Mouse (Mus musculus): Measurements from ENCODE around the gene Gja6.

DNA sequence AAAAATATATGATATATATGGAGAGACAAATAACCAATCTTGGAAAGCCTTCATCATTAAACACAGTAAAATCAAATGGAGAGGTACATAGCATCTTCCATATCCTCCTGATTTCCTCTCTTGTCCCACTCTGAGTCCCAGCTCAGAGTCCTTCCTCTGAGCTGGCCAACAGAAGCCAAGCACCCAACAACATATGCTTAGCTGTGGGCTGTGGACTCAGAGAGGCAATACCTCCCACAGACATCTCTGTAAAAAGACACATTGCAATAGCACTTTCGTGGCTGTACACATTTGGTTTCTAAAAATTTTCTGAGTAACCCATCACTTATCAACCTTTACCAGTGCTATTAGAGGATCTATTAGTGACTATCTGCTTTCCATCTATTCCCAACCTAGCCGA is 42.7 kb upstream of the Gja6 start:
- TF ChIP-seq CTCF (IDR thresholded peaks at IDR 0.05; ENCODE audit: insufficient read depth, low read length) (no peak), POLR2A (IDR thresholded peaks at IDR 0.05; ENCODE audit: borderline replicate concordance, extremely low read depth, low read depth, low read length) (no peak)
